Mouse (Mus musculus) liver, embryonic 13.5 days (tissue): Measurements from ENCODE around the gene Rnf114. TPM values are rescaled to one million over a fixed set of nuclear protein-coding genes. Genes with fewer than 3 reads are reported as not detected.
A peak's percentile ranks its signal among the peaks of the same experiment; 100 is the strongest.

Experiments used
- ATAC-seq: fragments of 200-750 bp; cut with Nextera tagmentation; 2 replicates; pipeline ENCODE4 v1.8.0; 2017; ENCODE audit warnings: low read depth, mild to moderate bottlenecking, moderate number of reproducible peaks, moderate library complexity
- DNase-seq: peaks from one replicate; pipeline ENCODE4 v3.0.0; 2022
- H3K27ac ChIP-seq: fragments of 300-500 bp; sonication (generic); 2 replicates; pipeline ENCODE4 v1.5.1; 2015; ENCODE audit warnings: moderate library complexity, mild to moderate bottlenecking, inconsistent platforms
- H3K27me3 ChIP-seq: fragments of 300-500 bp; sonication (generic); 2 replicates; pipeline ENCODE4 v1.6.1; 2015; ENCODE audit warnings: mild to moderate bottlenecking, inconsistent platforms
- H3K36me3 ChIP-seq: fragments of 300-500 bp; sonication (generic); 2 replicates; pipeline ENCODE4 v1.6.1; 2015; ENCODE audit warnings: mild to moderate bottlenecking, inconsistent platforms
- H3K4me1 ChIP-seq: fragments of 300-500 bp; sonication (generic); replicated peaks from 2 replicates; pipeline ENCODE4 v1.6.1; 2015; ENCODE audit warnings: inconsistent platforms
- H3K4me2 ChIP-seq: fragments of 300-500 bp; sonication (generic); 2 replicates; pipeline ENCODE4 v1.6.1; 2015; ENCODE audit warnings: inconsistent platforms, mild to moderate bottlenecking, moderate library complexity
- H3K4me3 ChIP-seq: fragments of 300-500 bp; sonication (generic); replicated peaks from 2 replicates; pipeline ENCODE4 v1.5.1; 2015; ENCODE audit warnings: mild to moderate bottlenecking, inconsistent platforms
- H3K9ac ChIP-seq: fragments of 300-500 bp; sonication (generic); 2 replicates; pipeline ENCODE4 v1.6.1; 2015; ENCODE audit warnings: mild to moderate bottlenecking, inconsistent platforms
- H3K9me3 ChIP-seq: fragments of 300-500 bp; sonication (generic); replicated peaks from 2 replicates; pipeline ENCODE4 v1.6.1; 2016; ENCODE audit warnings: inconsistent platforms
- WGBS: fragments of 180-500 bp; shearing (Covaris S2); methylation state at CpG from one replicate; pipeline ENCODE4 v1.1.7; 2015; ENCODE audit not compliant: insufficient replicate concordance; 5-methylcytosine and 5-hydroxymethylcytosine counted together
- polyA plus RNA-seq: library from polyadenylated mRNA; unstranded; fragments of >200 nt; fragmentation: Nextera tagmentation; extraction: Ambion mirVana; gene quantifications from 2 replicates; pipeline ENCODE4 v1.2.1, GENCODE M21; 2015

Rnf114 gene
- polyA plus RNA-seq, 1 experiment from 2014 or later, result 32.5 TPM

GRCm38 (mm10) chr2:167457213-167457612 lies 35.2 kb upstream of the Rnf114 start:
- DNase-seq (no peak), ATAC-seq (no peak)
- 83% methylated on average over 9 of the region's 9 CpGs for WGBS
- no peak overlapping the region for H3K4me2 ChIP-seq
- no peaks in the 10 kb centered on the region for H3K27me3 ChIP-seq
- H3K4me1 ChIP-seq, result peaks cover 10% of the 10 kb centered on the region
- no peak overlapping the region for H3K27ac ChIP-seq
- no peak overlapping the region for H3K9ac ChIP-seq
- H3K9me3 ChIP-seq, result no peaks in the 10 kb centered on the region
- H3K4me3 ChIP-seq, result no peak overlapping the region
- H3K36me3 ChIP-seq, result peaks cover 93% of the 10 kb centered on the region

DNA sequence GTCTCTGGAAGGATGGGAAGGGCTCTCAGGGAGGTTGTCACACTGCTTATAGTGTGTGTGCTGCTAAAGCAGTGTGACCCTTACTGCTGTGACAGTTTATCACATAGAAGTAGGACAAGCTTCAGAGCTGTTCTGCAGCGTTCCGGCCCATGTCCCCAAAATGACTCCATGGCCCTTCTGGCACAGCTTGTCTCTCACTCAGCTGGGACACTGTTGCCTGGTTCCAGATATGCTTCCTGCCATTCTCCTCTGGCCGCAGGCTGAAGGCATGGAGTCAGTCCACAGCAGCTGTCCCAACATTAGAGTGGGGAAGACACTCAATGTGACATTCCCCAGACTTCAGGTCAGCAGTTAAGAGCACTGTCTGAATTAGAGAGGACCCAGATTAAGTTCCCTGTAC lies 33.9 kb upstream of the Rnf114 start:
- DNase-seq, result no peak
- ATAC-seq, result no peak
- no peaks in the 10 kb centered on the region for H3K27me3 ChIP-seq
- peaks cover 83% of the 10 kb centered on the region for H3K36me3 ChIP-seq
- peaks cover 10% of the 10 kb centered on the region for H3K4me1 ChIP-seq
- H3K9ac ChIP-seq, result no peak overlapping the region
- no peaks in the 10 kb centered on the region for H3K9me3 ChIP-seq
- WGBS, result 91% methylated on average over 3 of the region's 3 CpGs
- no peak overlapping the region for H3K4me2 ChIP-seq
- H3K4me3 ChIP-seq, result no peak overlapping the region
- no peak overlapping the region for H3K27ac ChIP-seq

GRCm38 (mm10) chr2:167459071-167459865 lies 33.2 kb upstream of the Rnf114 start:
- H3K27ac ChIP-seq, result no peak overlapping the region
- no peaks in the 10 kb centered on the region for H3K27me3 ChIP-seq
- H3K36me3 ChIP-seq, result peaks cover 77% of the 10 kb centered on the region
- H3K4me3 ChIP-seq, result no peak overlapping the region
- WGBS, result 86% methylated on average over 6 of the region's 6 CpGs
- no peak overlapping the region for H3K9ac ChIP-seq
- no peak for ATAC-seq
- no peaks in the 10 kb centered on the region for H3K9me3 ChIP-seq
- H3K4me1 ChIP-seq, result peaks cover 10% of the 10 kb centered on the region
- H3K4me2 ChIP-seq, result no peak overlapping the region
- no peak for DNase-seq

- Histone ChIP-seq H3K4me2 (no peak overlapping the region), H3K27ac (no peak overlapping the region), H3K9ac (no peak overlapping the region), H3K9me3 (no peaks in the 10 kb centered on the region), H3K27me3 (no peaks in the 10 kb centered on the region), H3K36me3 (peaks cover 73% of the 10 kb centered on the region), H3K4me1 (peaks cover 10% of the 10 kb centered on the region), H3K4me3 (no peak overlapping the region)
- 63% methylated on average over 6 of the region's 6 CpGs for WGBS
- ATAC-seq, result peak; percentile 72
- DNase-seq, result peak; percentile 57
Observed at GRCm38 (mm10) chr2:167462954-167463353, 29.5 kb upstream of the Rnf114 start.

DNA sequence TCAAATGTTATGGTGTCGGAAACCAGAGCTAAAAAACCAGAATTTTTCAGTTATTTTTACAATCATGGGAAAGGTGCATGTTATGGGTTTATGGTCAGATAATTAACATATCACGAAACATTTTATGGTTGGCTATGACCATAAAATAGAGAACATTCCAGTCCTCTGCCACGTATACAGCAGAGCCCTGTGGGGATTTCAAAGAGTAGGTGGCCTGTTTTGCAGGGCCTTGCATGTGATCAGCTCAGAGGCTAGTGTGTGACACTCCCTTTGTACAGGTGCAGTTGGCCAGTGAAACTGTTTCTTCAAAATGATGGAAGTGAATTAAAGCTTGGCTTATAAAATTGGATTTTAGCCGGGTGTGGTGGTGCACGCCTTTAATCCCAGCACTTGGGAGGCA lies 28.6 kb upstream of the Rnf114 start:
- DNase-seq (no peak), ATAC-seq (no peak)
- Histone ChIP-seq H3K27me3 (no peaks in the 10 kb centered on the region), H3K9ac (no peak overlapping the region), H3K4me2 (no peak overlapping the region), H3K9me3 (no peaks in the 10 kb centered on the region), H3K4me3 (no peak overlapping the region), H3K36me3 (peaks cover 72% of the 10 kb centered on the region), H3K27ac (no peak overlapping the region), H3K4me1 (peaks cover 10% of the 10 kb centered on the region)
- 84% methylated on average over 5 of the region's 5 CpGs for WGBS

GRCm38 (mm10) chr2:167465951-167466350 lies 26.5 kb upstream of the Rnf114 start:
- Histone ChIP-seq H3K36me3 (peaks cover 72% of the 10 kb centered on the region), H3K4me1 (peaks cover 5% of the 10 kb centered on the region), H3K27me3 (no peaks in the 10 kb centered on the region), H3K9me3 (no peaks in the 10 kb centered on the region), H3K9ac (no peak overlapping the region), H3K27ac (no peak overlapping the region), H3K4me2 (no peak overlapping the region), H3K4me3 (no peak overlapping the region)
- 79% methylated on average over 3 of the region's 3 CpGs for WGBS
- DNase-seq (no peak), ATAC-seq (no peak)

GRCm38 (mm10) chr2:167467214-167467613 lies 25.2 kb upstream of the Rnf114 start:
- no peak for DNase-seq
- Histone ChIP-seq H3K4me3 (no peak overlapping the region), H3K9ac (no peak overlapping the region), H3K36me3 (peaks cover 74% of the 10 kb centered on the region), H3K27ac (0 out of 2 replicates have a peak overlapping the region, but pooled peaks have one; percentile 1), H3K27me3 (no peaks in the 10 kb centered on the region), H3K4me2 (no peak overlapping the region), H3K9me3 (no peaks in the 10 kb centered on the region), H3K4me1 (no peaks in the 10 kb centered on the region)
- 57% methylated on average over 5 of the region's 5 CpGs for WGBS
- ATAC-seq, result no peak

DNA sequence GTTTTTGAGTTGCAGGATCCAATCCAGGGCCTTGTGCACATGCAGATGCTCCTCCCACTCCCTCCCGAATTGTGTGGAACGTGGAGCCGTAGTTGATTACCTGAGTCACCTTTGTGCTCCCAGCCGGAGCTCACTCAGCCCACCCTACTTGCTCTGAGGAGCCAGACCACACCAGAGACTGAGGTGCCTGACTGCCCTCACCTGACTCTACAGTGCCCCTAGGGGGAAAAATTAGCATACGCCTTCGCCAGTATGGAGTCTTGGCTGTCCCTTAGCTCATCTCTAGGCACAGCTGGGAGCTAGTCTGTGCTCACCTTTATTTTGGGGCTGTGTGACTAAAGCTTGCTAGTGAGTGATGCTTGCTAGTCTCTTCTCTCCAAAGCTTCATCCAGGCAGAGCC lies 24.0 kb upstream of the Rnf114 start:
- no peak overlapping the region for H3K4me2 ChIP-seq
- H3K27ac ChIP-seq, result no peak overlapping the region
- no peak for DNase-seq
- H3K9me3 ChIP-seq, result no peaks in the 10 kb centered on the region
- 82% methylated on average over 6 of the region's 6 CpGs for WGBS
- H3K4me3 ChIP-seq, result no peak overlapping the region
- H3K27me3 ChIP-seq, result no peaks in the 10 kb centered on the region
- peaks cover 85% of the 10 kb centered on the region for H3K36me3 ChIP-seq
- 0 out of 2 replicates have a peak, but pooled peaks have one; percentile 25 for ATAC-seq
- no peaks in the 10 kb centered on the region for H3K4me1 ChIP-seq
- no peak overlapping the region for H3K9ac ChIP-seq

- Histone ChIP-seq H3K4me3 (no peak overlapping the region), H3K9me3 (no peaks in the 10 kb centered on the region), H3K4me2 (no peak overlapping the region), H3K4me1 (no peaks in the 10 kb centered on the region), H3K27me3 (no peaks in the 10 kb centered on the region), H3K9ac (no peak overlapping the region), H3K27ac (no peak overlapping the region), H3K36me3 (peaks cover 89% of the 10 kb centered on the region)
- WGBS, result 81% methylated on average over 3 of the region's 3 CpGs
- ATAC-seq (no peak), DNase-seq (no peak)
Observed at GRCm38 (mm10) chr2:167470611-167471010, 21.8 kb upstream of the Rnf114 start.

DNA sequence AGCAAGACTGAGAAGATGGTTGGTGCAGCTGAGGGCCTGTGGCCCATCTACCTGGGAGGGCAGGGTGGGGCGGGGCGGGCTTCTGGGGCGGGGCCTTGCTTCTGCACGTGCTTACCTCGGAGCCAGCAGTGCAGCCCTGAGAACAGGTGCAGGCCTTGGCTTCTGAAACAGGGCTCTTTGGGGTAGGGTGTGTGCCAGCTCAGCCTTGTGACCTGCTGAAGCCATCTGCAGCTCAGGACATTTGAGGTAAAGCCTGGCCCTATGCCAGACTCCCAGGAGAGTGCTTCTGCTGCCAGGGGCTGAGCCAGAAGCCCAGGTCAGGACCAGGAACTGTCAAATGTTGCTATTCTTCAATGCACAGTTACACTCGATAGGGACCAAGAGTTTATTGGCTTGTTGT lies 20.9 kb upstream of the Rnf114 start:
- no peak for ATAC-seq

DNA sequence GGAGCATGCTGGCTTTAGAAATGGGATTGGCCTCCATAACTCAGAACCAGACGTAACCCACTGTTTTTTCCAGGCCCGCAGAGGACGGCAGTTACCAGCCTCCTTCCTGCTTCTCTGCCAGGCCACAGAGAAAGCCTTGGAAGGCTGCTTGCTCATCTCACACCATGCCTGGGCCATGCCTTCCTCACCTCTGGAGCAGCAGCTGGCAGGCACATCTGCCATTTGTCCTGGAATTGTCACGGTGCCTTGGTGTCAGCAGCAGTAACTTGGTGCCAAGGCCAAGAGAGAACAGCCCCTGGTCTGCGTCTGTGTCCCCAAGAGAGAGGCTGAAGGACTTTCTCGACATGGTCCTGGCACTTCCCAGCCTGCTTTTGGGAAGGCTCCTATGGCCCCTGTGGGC lies 18.2 kb upstream of the Rnf114 start:
- Histone ChIP-seq H3K9ac (no peak overlapping the region), H3K27me3 (no peaks in the 10 kb centered on the region), H3K27ac (no peak overlapping the region), H3K4me2 (no peak overlapping the region), H3K36me3 (peaks cover 60% of the 10 kb centered on the region), H3K4me1 (peaks cover 15% of the 10 kb centered on the region), H3K9me3 (no peaks in the 10 kb centered on the region), H3K4me3 (no peak overlapping the region)
- WGBS, result 86% methylated on average over 6 of the region's 6 CpGs
- DNase-seq (no peak), ATAC-seq (no peak)

More for the DNA sequence above, 20.9 kb upstream of the Rnf114 start:
- Histone ChIP-seq H3K4me1 (peaks cover 9% of the 10 kb centered on the region), H3K4me2 (no peak overlapping the region), H3K27ac (no peak overlapping the region), H3K4me3 (no peak overlapping the region), H3K9me3 (no peaks in the 10 kb centered on the region), H3K36me3 (peaks cover 79% of the 10 kb centered on the region), H3K9ac (no peak overlapping the region), H3K27me3 (no peaks in the 10 kb centered on the region)
- no peak for DNase-seq
- WGBS, result 76% methylated on average over 6 of the region's 6 CpGs

- H3K9ac ChIP-seq, result no peak overlapping the region
- peaks cover 48% of the 10 kb centered on the region for H3K36me3 ChIP-seq
- ATAC-seq (no peak), DNase-seq (no peak)
- no peaks in the 10 kb centered on the region for H3K9me3 ChIP-seq
- no peak overlapping the region for H3K4me2 ChIP-seq
- no peaks in the 10 kb centered on the region for H3K27me3 ChIP-seq
- no peak overlapping the region for H3K4me3 ChIP-seq
- WGBS, result 72% methylated on average over 5 of the region's 5 CpGs
- peaks cover 15% of the 10 kb centered on the region for H3K4me1 ChIP-seq
- peak overlapping the region; percentile 43; the same call in 1 of the 2 replicates for H3K27ac ChIP-seq
Observed at GRCm38 (mm10) chr2:167475596-167475995, 16.8 kb upstream of the Rnf114 start.
